Mouse (Mus musculus) hindlimb bud, embryonic 11.5 days (tissue): ENCODE measurements around the gene Erich4.
"Not testable (repeated sequence)": the region's sequence is repeated elsewhere in the genome, so short reads cannot be mapped to it uniquely, and the experiment has no call there.

ENCODE experiments used
- DNase-seq: peaks from one replicate; pipeline ENCODE4 v3.0.0-alpha.2; 2012; ENCODE audit warnings: low read depth, low spot score; ENCODE audit errors: extremely low spot score

Gene Erich4

DNA sequence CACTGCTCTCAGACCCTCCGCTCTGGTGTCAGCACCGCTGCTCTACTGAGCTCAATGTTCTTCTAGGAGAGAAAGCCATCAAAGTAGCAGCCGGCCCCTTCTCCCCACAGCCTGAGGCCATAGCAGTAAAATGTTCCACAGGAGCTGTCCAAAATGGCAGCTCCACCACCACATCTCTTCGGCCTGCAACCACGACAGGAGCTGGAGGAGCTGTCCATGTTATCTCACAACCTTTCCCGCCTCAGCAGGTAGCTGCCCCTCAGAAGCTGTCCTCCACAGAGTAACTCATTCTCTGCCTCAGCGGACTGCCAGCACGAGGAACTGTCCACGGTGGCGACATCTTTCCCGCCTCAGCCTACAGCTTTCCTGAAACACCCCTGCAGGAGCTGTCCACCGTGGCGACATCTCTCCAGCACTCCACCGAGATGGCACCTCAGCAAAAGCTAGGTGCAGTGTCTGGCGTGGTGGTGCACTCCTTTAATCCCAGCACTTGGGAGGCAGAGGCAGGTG, 33.3 kb downstream of the Erich4 start:
- DNase-seq: no peak

DNA sequence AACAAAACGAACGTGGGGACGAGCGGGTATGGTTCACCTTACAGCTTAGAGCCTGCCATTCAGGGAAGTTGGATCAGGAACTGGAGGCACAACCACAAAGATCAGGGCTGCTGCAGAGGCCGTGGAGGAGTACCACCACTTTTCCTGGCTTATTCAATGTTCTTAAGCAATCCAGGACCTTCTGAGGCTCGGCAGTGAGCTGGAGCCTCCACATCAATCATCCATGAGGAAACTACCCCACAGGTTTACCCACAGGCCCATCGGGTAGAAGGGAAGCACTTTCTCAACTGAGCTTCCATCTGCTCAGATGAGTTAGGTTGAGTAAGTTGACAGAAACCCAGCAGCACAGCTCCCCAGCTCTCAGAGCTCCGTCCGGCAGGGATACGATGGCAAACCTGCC, 36.3 kb downstream of the Erich4 start:
- DNase-seq: no peak

DNA sequence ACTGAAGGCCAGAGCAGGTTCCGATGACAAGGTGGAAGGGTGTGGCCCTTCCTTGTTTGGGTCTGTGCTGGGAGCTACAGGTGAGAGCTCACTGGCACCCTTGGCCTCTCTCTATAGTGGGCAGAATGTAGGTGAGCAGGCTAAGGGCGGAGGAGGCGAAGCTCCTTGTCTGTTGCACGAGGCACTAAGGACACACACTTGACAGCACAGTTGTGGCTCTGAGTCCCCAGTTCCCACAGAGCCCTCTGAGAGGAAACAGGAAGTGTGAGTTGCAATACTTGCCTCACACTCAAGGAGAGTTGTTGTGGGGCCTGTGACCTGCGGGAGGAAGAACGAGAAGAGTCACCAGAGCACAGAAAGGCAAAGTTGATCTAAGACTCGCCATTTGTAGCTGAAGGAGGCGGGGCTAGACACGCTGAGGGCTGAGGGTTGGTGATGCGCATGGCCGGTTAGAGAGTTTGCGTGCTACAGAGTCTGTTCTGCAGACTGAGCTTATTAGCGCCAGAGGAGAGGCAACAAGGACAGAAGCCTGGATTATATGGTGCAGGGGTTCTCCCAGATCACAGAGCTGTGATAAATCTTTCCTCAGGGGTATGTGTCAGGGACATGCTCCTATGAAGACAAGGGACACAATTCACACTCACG, 38.8 kb downstream of the Erich4 start:
- DNase-seq: not testable (repeated sequence)

- not testable (repeated sequence) for DNase-seq
Measured at GRCm38 (mm10) chr7:25576308-25576707, 39.4 kb downstream of the Erich4 start.

GRCm38 (mm10) chr7:25575870-25576269, 39.8 kb downstream of the Erich4 start:
- no peak for DNase-seq

- no peak for DNase-seq
Measured at GRCm38 (mm10) chr7:25575105-25575504, 40.6 kb downstream of the Erich4 start.

DNA sequence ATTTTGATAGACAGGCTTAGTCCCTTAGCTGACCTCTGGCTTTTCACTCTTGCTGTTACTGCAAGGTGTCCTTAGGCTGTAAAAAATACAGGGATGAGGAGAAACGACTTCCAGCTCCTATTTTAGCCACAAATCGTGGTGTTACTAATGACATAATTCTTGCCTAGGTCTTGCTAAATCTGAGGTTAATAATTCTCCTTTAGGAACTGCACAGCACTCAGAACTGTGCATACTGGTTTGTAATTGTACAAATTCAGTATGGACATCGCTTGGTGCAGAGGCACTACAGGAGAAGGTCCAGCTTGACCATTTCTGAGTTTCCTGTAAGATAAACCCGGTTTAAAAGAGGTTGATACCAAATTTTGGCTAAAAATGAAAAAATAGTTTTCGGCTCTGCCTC, 41.9 kb downstream of the Erich4 start:
- not testable (repeated sequence) for DNase-seq

- DNase-seq: no peak
Measured at GRCm38 (mm10) chr7:25568721-25569120, 47.0 kb downstream of the Erich4 start.
